Mouse (Mus musculus): ENCODE data around the gene Gpbar1. TPM values are rescaled to one million over a fixed set of nuclear protein-coding genes. Genes with fewer than 3 reads are reported as not detected.

Gpbar1 gene
- 0.62 and 0.69 TPM in 2 replicates for polyA plus RNA-seq (2015; fragmentation: Nextera tagmentation; extraction: Ambion mirVana)

GRCm38 (mm10) chr1:74278538-74278937 lies at the start of gene Gpbar1:
Gpbar1 (plus strand) TSS chr1:74278550.

GRCm38 (mm10) chr1:74235938-74236589 lies 42.3 kb upstream of the Gpbar1 start, which contains the start of gene Arpc2:
Arpc2 (plus strand) TSS chr1:74236084.

GRCm38 (mm10) chr1:74284543-74285160 lies 6.3 kb downstream of the Gpbar1 start, which contains the start of the genes Aamp and Pnkd:
Aamp (minus strand) TSS chr1:74284738.
Pnkd (plus strand) TSS chr1:74284930.

GRCm38 (mm10) chr1:74305522-74305921 lies 27.2 kb downstream of the Gpbar1 start, which contains the start of gene Tmbim1:
Tmbim1 (minus strand) TSS chr1:74305622.

Other genes with a start within 250 kb of the Gpbar1 start
- 61.2 and 72.3 TPM in 2 replicates for gene Tns1, start 154.1 kb upstream of the Gpbar1 start, polyA plus RNA-seq (2015; fragmentation: Nextera tagmentation; extraction: Ambion mirVana)
- gene Rufy4, start 153.0 kb upstream of the Gpbar1 start, polyA plus RNA-seq (2015; fragmentation: Nextera tagmentation; extraction: Ambion mirVana) = 0.58 and 1.1 TPM in 2 replicates
- 0.35 and 0.47 TPM in 2 replicates for gene Cxcr2, start 124.6 kb upstream of the Gpbar1 start, polyA plus RNA-seq (2015; fragmentation: Nextera tagmentation; extraction: Ambion mirVana)
- gene Cxcr1, start 83.9 kb upstream of the Gpbar1 start, polyA plus RNA-seq (2015; fragmentation: Nextera tagmentation; extraction: Ambion mirVana) = not detected in 2 replicates
- gene Arpc2, start 42.5 kb upstream of the Gpbar1 start, polyA plus RNA-seq (2015; fragmentation: Nextera tagmentation; extraction: Ambion mirVana) = 298 and 366 TPM in 2 replicates
- 163 and 251 TPM in 2 replicates for gene Aamp, start 6.2 kb downstream of the Gpbar1 start, polyA plus RNA-seq (2015; fragmentation: Nextera tagmentation; extraction: Ambion mirVana)
- gene Pnkd, start 6.4 kb downstream of the Gpbar1 start, polyA plus RNA-seq (2015; fragmentation: Nextera tagmentation; extraction: Ambion mirVana) = 116 and 139 TPM in 2 replicates
- gene Tmbim1, start 27.1 kb downstream of the Gpbar1 start, polyA plus RNA-seq (2015; fragmentation: Nextera tagmentation; extraction: Ambion mirVana) = 44.2 and 66.5 TPM in 2 replicates
- gene Catip, start 83.6 kb downstream of the Gpbar1 start, polyA plus RNA-seq (2015; fragmentation: Nextera tagmentation; extraction: Ambion mirVana) = 0.16 and 0.52 TPM in 2 replicates
- gene Slc11a1, start 96.6 kb downstream of the Gpbar1 start, polyA plus RNA-seq (2015; fragmentation: Nextera tagmentation; extraction: Ambion mirVana) = 9.2 and 14.0 TPM in 2 replicates
- gene Ctdsp1, start 113.0 kb downstream of the Gpbar1 start, polyA plus RNA-seq (2015; fragmentation: Nextera tagmentation; extraction: Ambion mirVana) = 46.5 and 55.3 TPM in 2 replicates
- 0.35 and 0.50 TPM in 2 replicates for gene Vil1, start 130.8 kb downstream of the Gpbar1 start, polyA plus RNA-seq (2015; fragmentation: Nextera tagmentation; extraction: Ambion mirVana)
- gene Cnot9, start 227.5 kb downstream of the Gpbar1 start, polyA plus RNA-seq (2015; fragmentation: Nextera tagmentation; extraction: Ambion mirVana) = 21.9 and 26.8 TPM in 2 replicates